Comparison of ENCODE assay signal across 13 mouse cellular contexts in genomic region chr15:30694286-30694685, GRCm38 (mm10).
DNase-seq lines count a peak whose midpoint lies in the region; ATAC-seq and TF ChIP-seq lines count a peak whose summit lies in the region.
"Had no signal": no experiment of that assay in that cellular context is flagged by ENCODE, and none has a peak within 500 bp of the region (broad histone marks: within the 10 kb centered on the region; RNA-seq: fewer than 3 reads in every experiment).

No protein-coding gene starts in this region.

- peak; percentile 86 for DNase-seq in R1 (ENCODE audit: low read depth, low spot score)
- no peak for DNase-seq in forebrain, postnatal 0 days
- no peak for DNase-seq in layer of hippocampus, postnatal 25 days (ENCODE audit: extremely low spot score in 1 of 2, low spot score in 1 of 2)
- DNase-seq in thymus, postnatal 36 days: no peak
- no peak for DNase-seq in testis, postnatal 14 days (ENCODE audit: low spot score)
- DNase-seq: adrenal gland, postnatal 10 days; heart, adult 18-20 months; lung, adult 18-20 months; spleen, adult 18-20 months had no signal

- peaks cover 28% of the 10 kb centered on the region for H3K4me1 ChIP-seq in E14TG2a.4 (replicated peaks; ENCODE audit: low read depth, low read length)
- no peaks in the 10 kb centered on the region for H3K4me1 ChIP-seq in forebrain, postnatal 0 days (ENCODE audit: insufficient read depth)
- H3K4me1 ChIP-seq in midbrain, embryonic 13.5 days (replicated peaks): peaks cover 19% of the 10 kb centered on the region

- H3K9me3 ChIP-seq in E14TG2a.4 (ENCODE audit: low read length): no peaks in the 10 kb centered on the region
- no peaks in the 10 kb centered on the region for H3K9me3 ChIP-seq in forebrain, postnatal 0 days (ENCODE audit: low read length)
- no peaks in the 10 kb centered on the region for H3K9me3 ChIP-seq in midbrain, embryonic 13.5 days

- peak overlapping the region; percentile 35 for H3K4me3 ChIP-seq in E14TG2a.4 (replicated peaks; ENCODE audit: low read length)
- no peak overlapping the region for H3K4me3 ChIP-seq in forebrain, postnatal 0 days (ENCODE audit: low read depth, low read length)
- H3K4me3 ChIP-seq in midbrain, embryonic 13.5 days (replicated peaks): no peak overlapping the region
- H3K4me3 ChIP-seq: erythroblast, embryonic 14.5 days had no signal

- TF ChIP-seq CTCF in E14TG2a.4 (conservative IDR thresholded peaks at IDR 0.05; ENCODE audit: low read length): no peak
- TF ChIP-seq CTCF in forebrain, postnatal 0 days (IDR thresholded peaks at IDR 0.05; ENCODE audit: low read depth): no peak

- no peak overlapping the region for H3K9ac ChIP-seq in forebrain, postnatal 0 days
- no peak overlapping the region for H3K9ac ChIP-seq in midbrain, embryonic 13.5 days (replicated peaks)

- H3K27me3 ChIP-seq in E14TG2a.4 (ENCODE audit: insufficient read depth, low read length): no peaks in the 10 kb centered on the region
- H3K27me3 ChIP-seq in forebrain, postnatal 0 days (ENCODE audit: insufficient read depth, low read length): no peaks in the 10 kb centered on the region
- H3K27me3 ChIP-seq in midbrain, embryonic 13.5 days: no peaks in the 10 kb centered on the region

- H3K36me3 ChIP-seq in E14TG2a.4 (ENCODE audit: insufficient read depth, low read length): no peaks in the 10 kb centered on the region
- H3K36me3 ChIP-seq in forebrain, postnatal 0 days (ENCODE audit: insufficient read depth): no peaks in the 10 kb centered on the region
- H3K36me3 ChIP-seq in midbrain, embryonic 13.5 days: no peaks in the 10 kb centered on the region

- peak overlapping the region; percentile 17; the same call in 1 of the 2 replicates for H3K27ac ChIP-seq in forebrain, postnatal 0 days (ENCODE audit: low read depth, low read length)
- H3K27ac ChIP-seq in midbrain, embryonic 13.5 days: peak overlapping the region; percentile 11; the same call in 1 of the 2 replicates
- H3K27ac ChIP-seq: kidney, postnatal 0 days had no signal

- no peak overlapping the region for H3K4me2 ChIP-seq in forebrain, postnatal 0 days (ENCODE audit: low read depth)
- H3K4me2 ChIP-seq in midbrain, embryonic 13.5 days (replicated peaks): no peak overlapping the region

- 68% methylated on average over 1 of the region's 1 CpGs for WGBS in forebrain, postnatal 0 days
- 61% methylated on average over 1 of the region's 1 CpGs for WGBS in midbrain, embryonic 13.5 days

- ATAC-seq in forebrain, postnatal 0 days: no peak
- no peak for ATAC-seq in midbrain, embryonic 13.5 days
